12 mouse cellular contexts compared by ENCODE assay signal in genomic region chr12:46111352-46111751, GRCm38 (mm10).
"Had no signal": no experiment of that assay in that cellular context is flagged by ENCODE, and none has a peak within 500 bp of the region (broad histone marks: within the 10 kb centered on the region; RNA-seq: fewer than 3 reads in every experiment).

No protein-coding gene starts in this region.

- DNase-seq: forebrain, postnatal 0 days; gastrocnemius, postnatal 25 days; heart, adult 18-20 months; heart, postnatal 10 days; heart, postnatal 4 days; kidney, adult 18-20 months; kidney, adult 8-10 months; kidney, postnatal 10 days; kidney, postnatal 25 days; kidney, postnatal 4 days; liver; liver, embryonic 13.5 days had no signal
